Mouse (Mus musculus) lung, embryonic 16.5 days (tissue): ENCODE data around the gene Wfikkn2. TPM values are rescaled to one million over a fixed set of nuclear protein-coding genes. Genes with fewer than 3 reads are reported as not detected.

Experiments
- ATAC-seq: fragments of 200-750 bp; cut with Nextera tagmentation; 2 replicates; pipeline ENCODE4 v1.8.0; 2017; ENCODE audit warnings: low read depth, mild to moderate bottlenecking, moderate library complexity
- H3K27ac ChIP-seq: fragments of 300-500 bp; sonication (generic); 2 replicates; pipeline ENCODE4 v1.5.1; 2014; ENCODE audit warnings: mild to moderate bottlenecking, control low read depth, low read length
- H3K27me3 ChIP-seq: fragments of 300-500 bp; sonication (generic); 2 replicates; pipeline ENCODE4 v1.6.1; 2014; ENCODE audit warnings: low read depth, low read length, mixed read lengths; ENCODE audit not compliant: control insufficient read depth, insufficient read depth
- H3K36me3 ChIP-seq: fragments of 300-500 bp; sonication (generic); 2 replicates; pipeline ENCODE4 v1.6.1; 2014; ENCODE audit warnings: low read length; ENCODE audit not compliant: control insufficient read depth, insufficient read depth
- H3K4me1 ChIP-seq: fragments of 300-500 bp; sonication (generic); replicated peaks from 2 replicates; pipeline ENCODE4 v1.6.1; 2014; ENCODE audit warnings: low read length, mixed read lengths; ENCODE audit not compliant: control insufficient read depth, insufficient read depth
- H3K4me2 ChIP-seq: fragments of 300-500 bp; sonication (generic); 2 replicates; pipeline ENCODE4 v1.6.1; 2014; ENCODE audit warnings: low read depth, low read length, control low read depth
- H3K4me3 ChIP-seq: fragments of 300-500 bp; sonication (generic); 2 replicates; pipeline ENCODE4 v1.5.1; 2014; ENCODE audit warnings: mild to moderate bottlenecking, low read length, control low read depth
- H3K9ac ChIP-seq: fragments of 300-500 bp; sonication (generic); 2 replicates; pipeline ENCODE4 v1.6.1; 2014; ENCODE audit warnings: low read length, control low read depth
- H3K9me3 ChIP-seq: fragments of 300-500 bp; sonication (generic); 2 replicates; pipeline ENCODE4 v1.6.1; 2016; ENCODE audit warnings: low read length; ENCODE audit not compliant: control insufficient read depth
- WGBS: fragments of 180-500 bp; shearing (Covaris S2); extraction: QIAGEN DNeasy Blood & Tissue Kit; methylation state at CpG from one replicate; pipeline ENCODE4 v1.1.7; 2014; 5-methylcytosine and 5-hydroxymethylcytosine counted together
- polyA plus RNA-seq: library from polyadenylated mRNA; unstranded; fragments of >200 nt; fragmentation: Nextera tagmentation; extraction: Ambion mirVana; gene quantifications from 2 replicates; pipeline ENCODE4 v1.2.1, GENCODE M21; 2015

Gene Wfikkn2
- polyA plus RNA-seq, 1 experiment from 2014 or later: 1.2 TPM

DNA sequence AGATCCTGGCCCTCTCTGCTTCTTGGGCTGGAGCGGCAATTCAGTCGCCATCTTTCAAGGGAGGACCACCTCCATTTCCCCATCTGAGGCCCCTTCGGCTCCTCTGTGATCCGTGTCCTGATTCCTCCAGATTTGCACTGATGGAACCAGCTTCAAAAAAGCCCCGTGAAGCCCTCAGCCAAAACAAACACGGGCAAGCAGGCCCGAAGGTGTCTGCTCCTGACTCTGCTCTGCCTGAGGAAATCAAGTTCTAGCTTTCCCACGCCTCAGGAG lies 920 bp upstream of the Wfikkn2 start:
- no peak overlapping the region for H3K9ac ChIP-seq
- 0 out of 2 replicates have a peak overlapping the region, but pooled peaks have one; percentile 0 for H3K27ac ChIP-seq
- peaks cover 16% of the 10 kb centered on the region for H3K4me1 ChIP-seq
- no peak for ATAC-seq
- H3K27me3 ChIP-seq: no peaks in the 10 kb centered on the region
- 45% methylated on average over 8 of the region's 8 CpGs for WGBS
- no peaks in the 10 kb centered on the region for H3K36me3 ChIP-seq
- H3K4me2 ChIP-seq: no peak overlapping the region
- H3K4me3 ChIP-seq: no peak overlapping the region
- H3K9me3 ChIP-seq: no peaks in the 10 kb centered on the region

DNA sequence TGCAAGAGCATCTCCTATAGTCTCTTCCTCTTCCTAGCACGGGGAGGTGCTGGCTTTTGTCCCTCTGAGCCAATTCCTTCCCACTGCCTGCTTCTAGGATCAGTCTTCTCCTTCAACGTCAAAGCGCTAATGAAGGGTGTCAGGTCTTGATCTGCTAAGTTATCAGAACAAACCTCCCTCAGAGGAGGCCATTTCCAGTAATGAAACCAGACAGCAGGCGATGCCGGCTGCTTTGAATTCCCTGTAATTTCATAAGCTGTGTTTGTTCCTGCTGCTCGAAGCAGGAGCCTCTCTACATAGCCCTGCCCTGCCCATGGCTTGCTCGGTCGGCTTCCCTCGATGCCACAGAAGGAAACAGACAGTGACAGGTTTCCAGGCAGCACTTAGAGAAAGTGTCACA lies 1.4 kb downstream of the Wfikkn2 start:
- no peaks in the 10 kb centered on the region for H3K9me3 ChIP-seq
- 63% methylated on average over 9 of the region's 9 CpGs for WGBS
- no peak for ATAC-seq

DNA sequence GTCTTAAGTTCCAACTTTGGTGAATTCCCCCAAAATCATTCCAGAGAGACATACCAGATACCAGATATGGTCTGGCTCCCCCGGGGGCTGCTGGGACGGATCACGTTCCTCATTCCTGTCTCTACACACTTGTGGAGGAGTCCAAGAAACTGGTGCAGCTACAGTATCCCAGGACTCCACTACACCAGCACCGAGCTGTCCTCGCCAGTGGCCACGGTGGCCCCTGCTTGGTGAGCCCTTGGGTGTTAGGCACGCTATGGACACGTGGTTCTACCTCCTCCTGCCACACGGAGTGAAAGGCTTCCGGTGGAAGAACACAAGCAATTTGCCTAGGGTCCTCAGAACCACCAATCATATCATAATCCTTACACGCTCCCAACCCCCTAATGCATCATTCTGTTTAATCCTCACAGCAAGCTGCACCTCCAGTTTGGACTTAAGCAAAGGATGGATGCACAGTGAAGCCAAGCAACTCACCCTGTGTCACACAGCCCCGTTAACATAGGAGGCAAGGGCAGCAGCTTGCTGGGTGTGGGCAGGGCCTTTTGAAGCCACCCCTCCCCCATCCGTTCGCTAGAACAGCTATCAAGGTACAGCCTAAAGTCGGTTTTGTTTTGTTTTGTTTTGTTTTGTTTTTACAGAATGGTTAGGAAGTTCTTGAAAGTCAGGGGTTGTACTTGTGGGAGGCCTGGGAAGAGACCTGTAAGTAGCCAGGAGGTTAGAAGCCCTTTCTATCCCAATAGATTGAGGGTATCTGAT lies 2.2 kb downstream of the Wfikkn2 start:
- Histone ChIP-seq H3K4me2 (peak overlapping the region; percentile 65), H3K9ac (peak overlapping the region; percentile 62; the same call in 1 of the 2 replicates), H3K36me3 (no peaks in the 10 kb centered on the region), H3K9me3 (no peaks in the 10 kb centered on the region), H3K27me3 (no peaks in the 10 kb centered on the region; the same call in 1 of the 2 replicates), H3K4me3 (peak overlapping the region; percentile 37), H3K4me1 (peaks cover 18% of the 10 kb centered on the region), H3K27ac (no peak overlapping the region; the same call in 1 of the 2 replicates)
- WGBS: 31% methylated on average over 15 of the region's 15 CpGs
- ATAC-seq: peak; percentile 29; the same call in 1 of the 2 replicates

More for the DNA sequence above, 1.4 kb downstream of the Wfikkn2 start:
- H3K4me3 ChIP-seq: no peak overlapping the region
- H3K27ac ChIP-seq: no peak overlapping the region
- H3K27me3 ChIP-seq: no peaks in the 10 kb centered on the region; the same call in 1 of the 2 replicates
- no peak overlapping the region for H3K4me2 ChIP-seq
- peaks cover 18% of the 10 kb centered on the region for H3K4me1 ChIP-seq
- no peaks in the 10 kb centered on the region for H3K36me3 ChIP-seq
- H3K9ac ChIP-seq: no peak overlapping the region

DNA sequence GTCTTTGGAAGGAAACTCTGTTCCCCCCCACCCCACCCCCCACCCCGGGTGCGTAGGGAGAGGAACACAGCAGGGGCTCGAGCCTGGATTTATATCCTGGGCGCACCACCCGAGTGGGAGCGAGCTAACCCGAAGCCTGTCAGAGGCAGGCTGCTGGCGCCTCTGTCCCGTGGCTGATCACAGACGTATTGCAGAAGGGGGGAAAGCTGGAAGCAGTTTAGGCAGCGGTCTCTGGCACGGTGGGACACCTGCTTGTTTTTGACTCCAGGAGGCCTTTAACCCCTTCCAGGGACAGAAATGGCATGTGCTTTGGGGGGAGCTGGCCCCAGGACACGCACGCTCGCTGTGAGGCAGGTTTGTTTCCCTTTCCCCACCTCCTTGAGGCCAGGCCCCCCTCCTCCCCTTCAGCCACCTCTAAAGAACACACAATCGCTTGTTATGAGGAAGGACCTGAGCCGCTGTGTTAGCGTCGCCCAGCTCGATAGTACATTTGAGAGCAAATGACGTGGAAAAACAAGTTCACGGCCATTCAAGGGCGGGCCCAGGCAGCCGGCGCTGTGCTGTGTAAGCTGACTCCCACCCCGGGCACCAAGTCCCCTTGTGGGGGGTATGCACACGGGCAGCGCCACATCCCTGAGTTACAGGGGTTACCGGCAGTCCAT lies 2.9 kb downstream of the Wfikkn2 start:
- Histone ChIP-seq H3K4me1 (peaks cover 18% of the 10 kb centered on the region), H3K27ac (no peak overlapping the region; the same call in 1 of the 2 replicates)
- 2% methylated on average over 29 of the region's 29 CpGs for WGBS

GRCm38 (mm10) chr11:94239706-94240105 lies 6.1 kb downstream of the Wfikkn2 start:
- Histone ChIP-seq H3K9ac (no peak overlapping the region), H3K4me2 (no peak overlapping the region), H3K4me1 (peaks cover 12% of the 10 kb centered on the region), H3K9me3 (no peaks in the 10 kb centered on the region), H3K4me3 (no peak overlapping the region), H3K27ac (no peak overlapping the region), H3K36me3 (no peaks in the 10 kb centered on the region), H3K27me3 (no peaks in the 10 kb centered on the region; the same call in 1 of the 2 replicates)
- no peak for ATAC-seq
- 26% methylated on average over 9 of the region's 9 CpGs for WGBS

More for the DNA sequence above, 2.9 kb downstream of the Wfikkn2 start:
- no peaks in the 10 kb centered on the region for H3K36me3 ChIP-seq
- no peaks in the 10 kb centered on the region; the same call in 1 of the 2 replicates for H3K27me3 ChIP-seq
- no peaks in the 10 kb centered on the region for H3K9me3 ChIP-seq
- peak; percentile 66 for ATAC-seq
- peak overlapping the region; percentile 62; the same call in 1 of the 2 replicates for H3K9ac ChIP-seq
- H3K4me2 ChIP-seq: peak overlapping the region; percentile 65
- H3K4me3 ChIP-seq: peak overlapping the region; percentile 37

- no peak overlapping the region for H3K27ac ChIP-seq
- peaks cover 12% of the 10 kb centered on the region for H3K4me1 ChIP-seq
- no peak for ATAC-seq
- WGBS: 85% methylated on average over 8 of the region's 8 CpGs
- H3K27me3 ChIP-seq: no peaks in the 10 kb centered on the region; the same call in 1 of the 2 replicates
- no peak overlapping the region for H3K9ac ChIP-seq
- no peaks in the 10 kb centered on the region for H3K36me3 ChIP-seq
- no peak overlapping the region for H3K4me2 ChIP-seq
- no peak overlapping the region for H3K4me3 ChIP-seq
- no peaks in the 10 kb centered on the region for H3K9me3 ChIP-seq
Measured at GRCm38 (mm10) chr11:94238786-94239185, 7.0 kb downstream of the Wfikkn2 start.

- Histone ChIP-seq H3K4me1 (peaks cover 3% of the 10 kb centered on the region; the same call in 1 of the 2 replicates), H3K27ac (no peak overlapping the region), H3K4me3 (no peak overlapping the region), H3K27me3 (no peaks in the 10 kb centered on the region), H3K9ac (0 out of 2 replicates have a peak overlapping the region, but pooled peaks have one; percentile 14), H3K4me2 (no peak overlapping the region), H3K9me3 (no peaks in the 10 kb centered on the region), H3K36me3 (no peaks in the 10 kb centered on the region)
- WGBS: 24% methylated on average over 3 of the region's 3 CpGs
- ATAC-seq: peak; percentile 90
Measured at GRCm38 (mm10) chr11:94236074-94236473, 9.7 kb downstream of the Wfikkn2 start.

GRCm38 (mm10) chr11:94234857-94235256 lies 10.9 kb downstream of the Wfikkn2 start:
- no peak overlapping the region for H3K4me3 ChIP-seq
- 81% methylated on average over 8 of the region's 8 CpGs for WGBS
- H3K4me2 ChIP-seq: no peak overlapping the region
- H3K9me3 ChIP-seq: no peaks in the 10 kb centered on the region
- H3K36me3 ChIP-seq: no peaks in the 10 kb centered on the region
- H3K9ac ChIP-seq: no peak overlapping the region
- no peak overlapping the region for H3K27ac ChIP-seq
- no peak for ATAC-seq
- H3K4me1 ChIP-seq: no peaks in the 10 kb centered on the region; the same call in 1 of the 2 replicates
- H3K27me3 ChIP-seq: no peaks in the 10 kb centered on the region

- ATAC-seq: no peak
- WGBS: 82% methylated on average over 12 of the region's 12 CpGs
- no peak overlapping the region for H3K9ac ChIP-seq
Measured at GRCm38 (mm10) chr11:94234380-94234779, 11.4 kb downstream of the Wfikkn2 start.

More at GRCm38 (mm10) chr11:94234380-94234779, 11.4 kb downstream of the Wfikkn2 start:
- no peaks in the 10 kb centered on the region; the same call in 1 of the 2 replicates for H3K4me1 ChIP-seq
- H3K27me3 ChIP-seq: no peaks in the 10 kb centered on the region
- H3K4me2 ChIP-seq: no peak overlapping the region
- H3K4me3 ChIP-seq: no peak overlapping the region
- no peaks in the 10 kb centered on the region for H3K9me3 ChIP-seq
- no peaks in the 10 kb centered on the region for H3K36me3 ChIP-seq
- H3K27ac ChIP-seq: no peak overlapping the region
